Mouse (Mus musculus) mesoderm, embryonic 11.5 days (tissue): ENCODE results near the gene Trip13.

Experiments used
- DNase-seq: peaks from one replicate; pipeline ENCODE4 v3.0.0-alpha.2; 2012; ENCODE audit warnings: low read depth, low spot score

Trip13 gene

GRCm38 (mm10) chr13:73937321-73938176, at the start of gene Trip13, which contains the start of gene Brd9:
Gene Trip13, minus strand, starts transcription at chr13:73937784.
Gene Brd9, plus strand, starts transcription at chr13:73937811.
- DNase-seq, result peak; percentile 93

GRCm38 (mm10) chr13:73976935-73977334, 39.4 kb upstream of the Trip13 start:
- no peak for DNase-seq

GRCm38 (mm10) chr13:73974523-73974922, 36.9 kb upstream of the Trip13 start:
- DNase-seq, result no peak

- peak; percentile 74 for DNase-seq
Measured at GRCm38 (mm10) chr13:73970545-73971448, 33.2 kb upstream of the Trip13 start.

GRCm38 (mm10) chr13:73963551-73963950, 26.0 kb upstream of the Trip13 start, which contains the start of gene Zdhhc11:
Gene Zdhhc11, plus strand, starts transcription at chr13:73963851.
- no peak for DNase-seq

- no peak for DNase-seq
Measured at GRCm38 (mm10) chr13:73961177-73961576, 23.6 kb upstream of the Trip13 start.

- no peak for DNase-seq
Measured at GRCm38 (mm10) chr13:73960117-73960652, 22.6 kb upstream of the Trip13 start.

- DNase-seq, result no peak
Measured at GRCm38 (mm10) chr13:73955531-73955930, 17.9 kb upstream of the Trip13 start.

GRCm38 (mm10) chr13:73954666-73955065, 17.1 kb upstream of the Trip13 start:
- DNase-seq, result no peak

GRCm38 (mm10) chr13:73953551-73954130, 16.1 kb upstream of the Trip13 start:
- DNase-seq, result no peak

GRCm38 (mm10) chr13:73944606-73945005, 7.0 kb upstream of the Trip13 start:
- no peak for DNase-seq

- DNase-seq, result no peak
Measured at GRCm38 (mm10) chr13:73939101-73939500, 1.5 kb upstream of the Trip13 start.

GRCm38 (mm10) chr13:73938177-73938560, 585 bp upstream of the Trip13 start:
- no peak for DNase-seq

GRCm38 (mm10) chr13:73936938-73937320, 655 bp downstream of the Trip13 start:
- peak; percentile 8 for DNase-seq

- no peak for DNase-seq
Measured at GRCm38 (mm10) chr13:73932201-73932600, 5.4 kb downstream of the Trip13 start.

- DNase-seq, result no peak
Measured at GRCm38 (mm10) chr13:73913066-73913465, 24.5 kb downstream of the Trip13 start.

GRCm38 (mm10) chr13:73907683-73908412, 29.7 kb downstream of the Trip13 start:
- peak; percentile 65 for DNase-seq

- DNase-seq, result no peak
Measured at GRCm38 (mm10) chr13:73907136-73907535, 30.4 kb downstream of the Trip13 start.

- no peak for DNase-seq
Measured at GRCm38 (mm10) chr13:73897561-73897960, 40.0 kb downstream of the Trip13 start.

- DNase-seq, result peak; percentile 52
Measured at GRCm38 (mm10) chr13:73892493-73893178, 44.9 kb downstream of the Trip13 start.
